Mouse (Mus musculus): ENCODE data around the gene Zfyve19.

Zfyve19 gene

GRCm38 (mm10) chr2:119208344-119209175, at the start of gene Zfyve19, which contains the start of gene Dnajc17:
Gene Zfyve19, plus strand, starts transcription at chr2:119208617.
Gene Dnajc17, minus strand, starts transcription at chr2:119208795.
- DNase-seq (ENCODE audit: low spot score): peak; percentile 75

- DNase-seq (ENCODE audit: low spot score): no peak
These were observed 47.2 kb upstream of the Zfyve19 start for GRCm38 (mm10) chr2:119161247-119161646.

GRCm38 (mm10) chr2:119163135-119163534, 45.3 kb upstream of the Zfyve19 start:
- no peak for DNase-seq (ENCODE audit: low spot score)

- DNase-seq (ENCODE audit: low spot score): no peak
These were observed 44.4 kb upstream of the Zfyve19 start for GRCm38 (mm10) chr2:119163999-119164398.

GRCm38 (mm10) chr2:119165401-119165800, 43.0 kb upstream of the Zfyve19 start:
- no peak for DNase-seq (ENCODE audit: low spot score)

GRCm38 (mm10) chr2:119166901-119167865, 41.2 kb upstream of the Zfyve19 start, which contains the start of gene Gchfr:
Gene Gchfr, plus strand, starts transcription at chr2:119167773.
- no peak for DNase-seq (ENCODE audit: low spot score)

GRCm38 (mm10) chr2:119167866-119168256, 40.6 kb upstream of the Zfyve19 start:
- no peak for DNase-seq (ENCODE audit: low spot score)

- no peak for DNase-seq (ENCODE audit: low spot score)
These were observed 38.1 kb upstream of the Zfyve19 start for GRCm38 (mm10) chr2:119170282-119170681.

GRCm38 (mm10) chr2:119171574-119171973, 36.8 kb upstream of the Zfyve19 start:
- DNase-seq (ENCODE audit: low spot score): no peak

GRCm38 (mm10) chr2:119172446-119172845, 36.0 kb upstream of the Zfyve19 start:
- DNase-seq (ENCODE audit: low spot score): no peak

GRCm38 (mm10) chr2:119172862-119173576, 35.4 kb upstream of the Zfyve19 start:
- no peak for DNase-seq (ENCODE audit: low spot score)

- DNase-seq (ENCODE audit: low spot score): no peak
These were observed 34.3 kb upstream of the Zfyve19 start, which contains the start of gene Gm14137 for GRCm38 (mm10) chr2:119173991-119174651. Gene Gm14137, plus strand, starts transcription at chr2:119174509.

GRCm38 (mm10) chr2:119174866-119175265, 33.6 kb upstream of the Zfyve19 start:
- no peak for DNase-seq (ENCODE audit: low spot score)

- no peak for DNase-seq (ENCODE audit: low spot score)
These were observed 32.8 kb upstream of the Zfyve19 start for GRCm38 (mm10) chr2:119175614-119176013.

- no peak for DNase-seq (ENCODE audit: low spot score)
These were observed 31.7 kb upstream of the Zfyve19 start for GRCm38 (mm10) chr2:119176761-119177160.

GRCm38 (mm10) chr2:119177384-119177939, 31.0 kb upstream of the Zfyve19 start:
- DNase-seq (ENCODE audit: low spot score): no peak

- DNase-seq (ENCODE audit: low spot score): no peak
These were observed 25.5 kb upstream of the Zfyve19 start for GRCm38 (mm10) chr2:119182914-119183313.

GRCm38 (mm10) chr2:119189029-119189710, 19.2 kb upstream of the Zfyve19 start:
- peak; percentile 87 for DNase-seq (ENCODE audit: low spot score)

- DNase-seq (ENCODE audit: low spot score): no peak
These were observed 17.4 kb upstream of the Zfyve19 start for GRCm38 (mm10) chr2:119190969-119191368.

GRCm38 (mm10) chr2:119194140-119194539, 14.3 kb upstream of the Zfyve19 start:
- DNase-seq (ENCODE audit: low spot score): no peak

Measured in ovary, postnatal 10 days (tissue).